Mouse (Mus musculus) heart, embryonic 11.5 days (tissue): ENCODE measurements around the gene Pfdn2. TPM values are rescaled to one million over a fixed set of nuclear protein-coding genes. Genes with fewer than 3 reads are reported as not detected.

Experiments used
- ATAC-seq: fragments of 200-750 bp; cut with Nextera tagmentation; replicated peaks from 2 replicates; pipeline ENCODE4 v1.8.0; 2017; ENCODE audit warnings: moderate library complexity; ENCODE audit not compliant: insufficient number of reproducible peaks, low FRiP score, low TSS enrichment
- H3K27ac ChIP-seq: fragments of 300-500 bp; sonication (generic); 2 replicates; pipeline ENCODE4 v1.5.1; 2014; ENCODE audit warnings: mild to moderate bottlenecking, low read depth, low read length
- H3K27me3 ChIP-seq: fragments of 300-500 bp; sonication (generic); 2 replicates; pipeline ENCODE4 v1.6.1; 2014; ENCODE audit warnings: mild to moderate bottlenecking, low read length, mixed read lengths; ENCODE audit not compliant: control insufficient read depth, insufficient read depth
- H3K36me3 ChIP-seq: fragments of 300-500 bp; sonication (generic); 2 replicates; pipeline ENCODE4 v1.6.1; 2014; ENCODE audit warnings: mild to moderate bottlenecking, low read length, moderate library complexity, mixed read lengths; ENCODE audit not compliant: control insufficient read depth, insufficient read depth
- H3K4me1 ChIP-seq: fragments of 300-500 bp; sonication (generic); 2 replicates; pipeline ENCODE4 v1.6.1; 2014; ENCODE audit warnings: low read length; ENCODE audit not compliant: control insufficient read depth, insufficient read depth
- H3K4me2 ChIP-seq: fragments of 300-500 bp; sonication (generic); 2 replicates; pipeline ENCODE4 v1.6.1; 2014; ENCODE audit warnings: mild to moderate bottlenecking, moderate library complexity
- H3K4me3 ChIP-seq: fragments of 300-500 bp; sonication (generic); 2 replicates; pipeline ENCODE4 v1.5.1; 2014; ENCODE audit warnings: low read depth, low read length
- H3K9ac ChIP-seq: fragments of 300-500 bp; sonication (generic); 2 replicates; pipeline ENCODE4 v1.6.1; 2014; ENCODE audit warnings: mild to moderate bottlenecking, low read depth, low read length, moderate library complexity
- H3K9me3 ChIP-seq: fragments of 300-500 bp; sonication (generic); replicated peaks from 2 replicates; pipeline ENCODE4 v1.6.1; 2016; ENCODE audit warnings: low read length; ENCODE audit not compliant: control insufficient read depth
- WGBS: fragments of 180-500 bp; shearing (Covaris S2); extraction: QIAGEN DNeasy Blood & Tissue Kit; methylation state at CpG from one replicate; pipeline ENCODE4 v1.1.7; 2014; ENCODE audit not compliant: insufficient replicate concordance; 5-methylcytosine and 5-hydroxymethylcytosine counted together
- polyA plus RNA-seq: library from polyadenylated mRNA; unstranded; fragments of >200 nt; fragmentation: Nextera tagmentation; extraction: Ambion mirVana; gene quantifications from 2 replicates; pipeline ENCODE4 v1.2.1, GENCODE M21; 2014

The Pfdn2 gene
- polyA plus RNA-seq, 1 experiment from 2014 or later: 51.3 TPM

DNA sequence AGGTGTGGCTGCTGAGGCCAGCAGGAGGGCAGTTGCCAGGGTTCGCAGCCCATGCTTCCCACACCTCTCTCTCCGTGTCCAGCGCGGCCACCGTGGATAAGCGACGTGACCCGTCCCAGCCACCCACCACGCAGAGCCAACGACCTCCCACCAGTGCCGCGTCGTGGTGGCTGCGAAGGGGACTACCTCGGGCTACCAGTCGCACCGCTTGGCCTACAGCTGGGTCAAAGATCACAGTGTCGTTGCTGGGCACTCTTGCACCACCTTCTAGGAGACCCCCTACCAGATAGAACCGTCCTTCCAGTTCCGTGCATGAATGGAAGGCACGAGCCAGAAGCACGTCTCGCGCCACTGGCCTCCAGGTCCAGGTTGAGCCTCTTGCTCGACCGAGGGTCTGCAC lies 14.8 kb downstream of the Pfdn2 start:
- Histone ChIP-seq H3K27ac (no peak overlapping the region), H3K4me3 (peak overlapping the region; percentile 42), H3K4me1 (peaks cover 4% of the 10 kb centered on the region; the same call in 1 of the 2 replicates), H3K27me3 (no peaks in the 10 kb centered on the region), H3K9ac (peak overlapping the region; percentile 47), H3K36me3 (peaks cover 12% of the 10 kb centered on the region; the same call in 1 of the 2 replicates), H3K9me3 (peaks cover 4% of the 10 kb centered on the region; the same call in 1 of the 2 replicates), H3K4me2 (peak overlapping the region; percentile 78)
- 7% methylated on average over 26 of the region's 26 CpGs for WGBS
- ATAC-seq: peak; percentile 27

DNA sequence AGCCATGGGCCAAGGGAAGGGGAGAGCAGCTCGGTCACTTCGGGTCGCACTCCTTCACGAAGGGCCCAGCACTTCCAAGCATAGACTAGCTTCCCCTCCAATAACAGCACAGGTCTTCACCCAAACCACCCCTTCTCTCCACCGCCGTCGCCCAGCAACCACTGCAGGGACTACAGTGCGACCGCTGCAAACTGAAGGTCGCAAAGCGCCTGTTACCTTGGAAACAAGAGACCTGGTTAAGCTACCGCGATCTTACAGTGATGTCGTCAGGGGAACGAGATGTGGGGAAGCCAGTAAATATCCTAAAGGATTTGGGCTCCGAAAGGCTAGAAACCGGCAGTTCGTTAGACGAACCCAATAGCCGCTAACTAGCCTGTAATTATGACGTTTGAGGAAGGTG lies 15.2 kb downstream of the Pfdn2 start, which contains the start of gene Klhdc9:
Gene Klhdc9 (minus strand): TSS at position 143 of the 400 bp plus-strand sequence.
- H3K4me1 ChIP-seq: peaks cover 4% of the 10 kb centered on the region; the same call in 1 of the 2 replicates
- peak within 1 kb of the TSS; percentile 47 for H3K9ac ChIP-seq
- peaks cover 12% of the 10 kb centered on the region; the same call in 1 of the 2 replicates for H3K36me3 ChIP-seq
- peak within 1 kb of the TSS; percentile 78 for H3K4me2 ChIP-seq
- under 1% methylated on average over 21 of the region's 21 CpGs for WGBS
- H3K27me3 ChIP-seq: no peaks in the 10 kb centered on the region
- peaks cover 4% of the 10 kb centered on the region; the same call in 1 of the 2 replicates for H3K9me3 ChIP-seq
- peak; percentile 80 for ATAC-seq
- peak within 1 kb of the TSS; percentile 42 for H3K4me3 ChIP-seq
- no peak within 1 kb of the TSS for H3K27ac ChIP-seq

DNA sequence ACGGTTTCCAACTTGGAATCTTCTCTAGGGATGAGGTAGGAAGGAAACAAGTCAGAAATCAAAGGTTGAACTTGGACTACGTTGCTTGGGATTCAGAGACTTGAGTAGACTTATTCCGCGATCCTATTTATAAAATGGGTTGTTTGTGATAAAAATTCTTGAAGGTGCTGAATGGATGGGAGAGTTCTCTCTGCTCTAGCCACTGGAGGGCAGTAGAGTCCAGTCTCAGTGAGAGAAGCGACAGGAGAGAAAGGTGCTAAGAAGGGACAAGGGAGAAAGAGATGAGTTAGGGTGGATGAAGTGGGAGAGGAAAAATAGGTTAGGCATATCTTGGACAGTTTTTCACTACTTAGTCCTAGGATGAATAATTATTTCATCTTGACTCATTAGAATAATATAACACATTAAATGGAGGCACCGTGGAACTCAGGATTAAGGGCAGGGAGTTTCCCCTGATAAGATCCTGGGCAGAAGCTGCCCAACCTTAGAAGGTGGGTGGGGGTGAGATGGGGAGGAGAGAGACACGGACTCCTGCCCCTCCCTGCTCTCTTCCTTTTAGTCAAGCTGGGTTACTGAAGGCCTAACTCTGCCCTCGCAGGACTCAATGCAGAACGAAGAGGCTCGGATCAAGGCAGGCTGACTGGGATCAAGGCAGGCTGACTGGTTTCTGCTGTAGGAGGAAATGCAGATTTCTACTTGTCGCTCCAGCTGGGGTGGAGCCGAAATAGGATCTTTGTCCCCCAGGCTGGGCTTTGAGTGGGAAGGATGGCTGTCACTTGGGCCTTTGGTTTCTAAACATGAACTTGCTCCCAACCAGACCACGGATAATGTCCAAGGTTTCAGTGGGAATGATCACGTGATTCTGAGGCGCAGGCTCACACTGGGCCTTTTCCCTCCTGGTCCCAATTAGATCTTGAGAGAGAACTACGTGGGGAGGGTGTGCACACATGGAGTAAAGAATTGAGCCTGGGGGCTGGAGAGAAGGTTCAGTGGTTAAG lies 15.9 kb downstream of the Pfdn2 start:
- H3K27me3 ChIP-seq: no peaks in the 10 kb centered on the region
- ATAC-seq: no peak; the same call in 1 of the 2 replicates
- H3K4me2 ChIP-seq: peak overlapping the region; percentile 78
- H3K27ac ChIP-seq: no peak overlapping the region
- peak overlapping the region; percentile 47 for H3K9ac ChIP-seq
- WGBS: 25% methylated on average over 16 of the region's 16 CpGs
- peaks cover 4% of the 10 kb centered on the region; the same call in 1 of the 2 replicates for H3K4me1 ChIP-seq
- H3K36me3 ChIP-seq: peaks cover 12% of the 10 kb centered on the region; the same call in 1 of the 2 replicates
- H3K9me3 ChIP-seq: peaks cover 3% of the 10 kb centered on the region; the same call in 1 of the 2 replicates
- H3K4me3 ChIP-seq: peak overlapping the region; percentile 42

DNA sequence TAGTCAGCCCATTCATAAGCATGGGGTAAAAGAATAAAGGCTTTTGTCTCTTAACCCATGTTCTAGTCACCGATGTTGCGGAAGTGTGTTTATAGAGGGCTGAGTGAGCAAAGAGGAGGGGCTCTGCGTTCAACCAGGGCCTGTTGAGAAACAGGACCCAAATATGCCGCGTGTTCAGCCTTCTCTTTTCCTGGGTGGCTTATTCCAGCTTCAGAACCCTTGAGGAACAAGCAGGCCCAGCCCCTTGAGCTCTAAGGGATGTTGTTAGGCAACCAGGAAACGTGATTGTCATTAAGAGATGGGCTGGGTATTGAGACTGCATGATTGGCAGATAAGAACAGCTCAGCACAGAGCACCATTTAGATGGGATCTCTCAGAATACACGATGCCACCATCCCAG lies 20.5 kb downstream of the Pfdn2 start:
- no peak overlapping the region for H3K9ac ChIP-seq

DNA sequence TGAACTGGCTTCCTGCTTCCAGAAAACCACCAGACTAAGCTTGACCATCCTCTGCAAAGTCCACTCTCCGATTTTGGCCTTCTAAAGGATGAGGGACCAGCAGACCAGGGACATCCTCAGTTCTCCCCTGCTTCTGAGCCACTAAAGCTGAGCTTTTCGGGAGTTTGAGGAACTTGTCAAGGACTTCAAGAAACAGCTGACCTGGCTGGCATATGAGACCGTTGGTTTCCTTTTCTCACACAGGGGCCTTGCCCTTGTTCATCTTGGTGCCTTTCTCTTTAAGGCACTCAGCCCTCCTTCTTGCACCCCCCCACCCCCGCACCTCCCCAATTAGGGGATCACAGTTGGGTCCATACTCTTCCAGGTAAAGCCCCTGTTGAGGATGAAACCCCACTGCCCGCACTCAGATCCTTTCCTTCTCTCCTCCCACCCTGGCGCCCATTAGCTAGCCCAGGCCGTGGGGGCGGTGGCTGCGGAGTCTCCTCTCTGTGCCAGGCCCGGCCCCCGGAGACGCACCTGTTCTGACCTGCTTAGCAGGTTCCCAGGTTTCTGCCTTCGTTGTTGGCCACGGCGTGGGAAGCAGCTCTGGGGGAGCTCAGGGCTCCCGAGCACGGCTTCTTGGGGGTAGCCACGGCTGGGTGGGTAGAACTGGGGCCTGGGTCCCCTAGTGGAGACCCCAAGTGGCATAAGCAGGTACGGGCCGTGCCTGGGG lies 24.5 kb downstream of the Pfdn2 start, which contains the start of gene Nectin4:
Gene Nectin4 (plus strand): TSS at position 255 of the 712 bp plus-strand sequence.
- Histone ChIP-seq H3K27ac (no peak within 1 kb of the TSS), H3K4me1 (no peaks in the 10 kb centered on the region), H3K9ac (no peak within 1 kb of the TSS), H3K36me3 (no peaks in the 10 kb centered on the region), H3K27me3 (peaks cover 9% of the 10 kb centered on the region; the same call in 1 of the 2 replicates), H3K9me3 (no peaks in the 10 kb centered on the region), H3K4me3 (no peak within 1 kb of the TSS), H3K4me2 (no peak within 1 kb of the TSS)
- ATAC-seq: no peak
- 30% methylated on average over 20 of the region's 20 CpGs for WGBS

More for the DNA sequence above, 20.5 kb downstream of the Pfdn2 start:
- Histone ChIP-seq H3K4me1 (no peaks in the 10 kb centered on the region), H3K36me3 (no peaks in the 10 kb centered on the region), H3K27me3 (peaks cover 5% of the 10 kb centered on the region; the same call in 1 of the 2 replicates), H3K27ac (no peak overlapping the region), H3K9me3 (no peaks in the 10 kb centered on the region), H3K4me2 (no peak overlapping the region), H3K4me3 (no peak overlapping the region)
- no peak for ATAC-seq
- WGBS: 66% methylated on average over 7 of the region's 7 CpGs

DNA sequence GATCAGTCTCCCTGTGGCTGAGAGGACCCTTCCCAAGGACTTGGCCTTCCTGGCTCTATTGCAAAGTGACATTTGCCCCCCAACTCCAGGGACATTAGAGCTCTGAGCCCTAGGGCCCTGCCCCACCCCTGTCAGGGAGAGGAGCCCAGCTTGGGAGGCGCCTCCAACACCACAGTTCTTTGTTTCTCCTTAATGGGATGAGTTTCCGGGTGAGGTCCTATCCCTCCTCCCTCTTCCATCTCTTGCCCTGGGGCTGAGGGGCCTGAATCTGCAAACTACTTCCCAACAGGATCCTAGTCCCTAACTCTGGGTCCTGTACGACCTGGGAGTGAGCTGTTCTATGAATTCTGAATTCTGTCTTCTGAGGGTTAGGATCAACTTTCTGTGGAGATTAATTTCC lies 27.4 kb downstream of the Pfdn2 start:
- Histone ChIP-seq H3K36me3 (no peaks in the 10 kb centered on the region), H3K27ac (no peak overlapping the region), H3K27me3 (peaks cover 9% of the 10 kb centered on the region; the same call in 1 of the 2 replicates), H3K9ac (no peak overlapping the region), H3K4me2 (no peak overlapping the region), H3K4me1 (no peaks in the 10 kb centered on the region), H3K9me3 (no peaks in the 10 kb centered on the region), H3K4me3 (no peak overlapping the region)
- WGBS: 60% methylated on average over 3 of the region's 3 CpGs
- ATAC-seq: no peak

DNA sequence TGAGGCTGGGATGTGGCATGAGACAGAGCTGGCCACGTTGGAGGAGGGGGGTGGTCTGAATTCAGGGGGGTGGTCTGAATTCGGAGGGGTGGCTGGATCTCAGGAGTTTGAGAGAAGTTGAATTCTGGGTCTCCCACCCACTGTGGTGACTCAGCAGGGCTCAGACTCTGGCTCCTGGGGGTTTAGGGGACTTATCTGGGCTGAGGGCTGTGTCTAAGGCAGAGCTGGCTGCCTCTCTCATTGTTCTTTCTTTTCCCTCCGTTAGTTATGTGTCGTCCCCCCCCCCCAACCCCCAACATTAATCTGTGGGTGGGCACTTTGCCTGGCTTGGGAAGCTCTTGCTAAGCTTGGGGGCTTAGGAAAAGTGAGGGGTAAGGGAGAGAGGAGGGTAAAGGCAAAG lies 28.5 kb downstream of the Pfdn2 start:
- no peaks in the 10 kb centered on the region for H3K4me1 ChIP-seq
- H3K9ac ChIP-seq: no peak overlapping the region; the same call in 1 of the 2 replicates
- no peak overlapping the region for H3K27ac ChIP-seq
- 0 out of 2 replicates have a peak overlapping the region, but pooled peaks have one; percentile 29 for H3K4me2 ChIP-seq
- no peaks in the 10 kb centered on the region for H3K9me3 ChIP-seq
- H3K36me3 ChIP-seq: no peaks in the 10 kb centered on the region
- 7% methylated on average over 3 of the region's 4 CpGs for WGBS
- H3K4me3 ChIP-seq: no peak overlapping the region
- H3K27me3 ChIP-seq: peaks cover 9% of the 10 kb centered on the region; the same call in 1 of the 2 replicates
- ATAC-seq: no peak

DNA sequence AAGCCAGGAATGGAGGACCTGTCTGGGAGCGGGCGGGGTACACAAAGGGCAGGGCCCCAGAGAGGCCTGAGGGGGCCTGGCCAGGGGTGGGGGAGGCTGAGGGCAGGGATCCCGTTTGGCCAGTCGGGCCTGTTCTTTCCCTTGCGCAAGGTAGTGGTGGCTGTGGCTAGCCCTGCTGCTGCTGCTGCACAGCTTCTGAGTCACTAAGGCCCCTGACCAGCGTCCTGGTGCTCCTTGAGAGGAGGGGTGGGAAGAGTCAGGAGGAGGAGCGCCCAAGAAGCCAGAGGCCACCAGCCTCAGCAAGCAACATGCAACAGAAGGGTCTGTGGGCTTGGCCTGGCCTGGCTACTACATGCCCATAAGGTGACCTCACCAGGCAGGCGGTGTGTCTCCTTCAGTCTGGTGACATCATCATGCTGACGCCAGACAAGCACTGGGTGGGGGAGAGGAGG lies 30.2 kb downstream of the Pfdn2 start:
- Histone ChIP-seq H3K4me2 (peak overlapping the region; percentile 14), H3K36me3 (no peaks in the 10 kb centered on the region), H3K27ac (no peak overlapping the region), H3K4me1 (no peaks in the 10 kb centered on the region), H3K9ac (no peak overlapping the region), H3K9me3 (no peaks in the 10 kb centered on the region), H3K4me3 (no peak overlapping the region), H3K27me3 (peaks cover 16% of the 10 kb centered on the region)
- 39% methylated on average over 9 of the region's 9 CpGs for WGBS
- no peak for ATAC-seq
